Mouse (Mus musculus) ES-Bruce4 (cell line): ENCODE data around the gene Zbp1.

Experiments
- CTCF ChIP-seq: IDR thresholded peaks from one replicate; pipeline ENCODE4 v1.8.1; 2011; ENCODE audit warnings: low read depth, low read length
- POLR2A ChIP-seq: IDR thresholded peaks from one replicate; pipeline ENCODE4 v1.8.1; 2011; ENCODE audit warnings: low read length; ENCODE audit not compliant: insufficient read depth

DNA sequence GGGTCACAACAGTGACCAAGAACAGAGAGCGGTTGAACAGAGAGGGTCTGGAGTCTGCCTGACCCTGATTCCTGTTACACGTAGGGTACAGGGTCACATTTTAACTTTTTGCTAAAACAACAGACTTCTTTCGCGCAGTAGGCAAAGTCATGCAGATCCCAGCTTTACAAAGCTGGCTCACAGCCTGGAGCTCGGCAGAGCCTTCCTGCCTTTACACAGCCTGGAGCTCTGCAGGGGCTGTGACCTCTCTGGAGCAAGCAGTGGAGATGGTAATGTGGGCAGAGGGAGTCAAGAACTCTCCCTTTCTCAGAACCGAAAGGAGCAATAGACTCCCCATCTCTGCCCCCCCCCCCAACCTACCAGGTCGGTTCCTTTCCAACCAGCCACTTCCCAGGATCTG, 6.1 kb upstream of the Zbp1 start:
- TF ChIP-seq POLR2A (no peak), CTCF (no peak)
